25 mouse cellular contexts compared by ENCODE assay signal in genomic region chr2:92763881-92764635, GRCm38 (mm10).
DNase-seq lines count a peak whose midpoint lies in the region; ATAC-seq lines count a peak whose summit lies in the region.
"Had no signal": no experiment of that assay in that cellular context is flagged by ENCODE, and none has a peak within 500 bp of the region (broad histone marks: within the 10 kb centered on the region; RNA-seq: fewer than 3 reads in every experiment).

No protein-coding gene starts in this region.

- no peak overlapping the region for H3K4me2 ChIP-seq in hindbrain, embryonic 13.5 days
- H3K4me2 ChIP-seq: embryonic facial prominence, embryonic 12.5 days; embryonic facial prominence, embryonic 15.5 days; forebrain, embryonic 12.5 days; forebrain, embryonic 15.5 days; heart, embryonic 12.5 days; heart, embryonic 15.5 days; hindbrain, embryonic 12.5 days had no signal

- no peak overlapping the region for H3K4me3 ChIP-seq in hindbrain, embryonic 10.5 days
- no peak overlapping the region for H3K4me3 ChIP-seq in hindbrain, embryonic 13.5 days
- H3K4me3 ChIP-seq: embryonic facial prominence, embryonic 12.5 days; embryonic facial prominence, embryonic 15.5 days; erythroblast, embryonic 14.5 days; forebrain, embryonic 12.5 days; forebrain, embryonic 15.5 days; heart, embryonic 12.5 days; heart, embryonic 15.5 days; hindbrain, embryonic 12.5 days had no signal

- H3K9ac ChIP-seq in hindbrain, embryonic 13.5 days, result no peak overlapping the region
- H3K9ac ChIP-seq: embryonic facial prominence, embryonic 12.5 days; embryonic facial prominence, embryonic 15.5 days; forebrain, embryonic 12.5 days; forebrain, embryonic 15.5 days; heart, embryonic 12.5 days; heart, embryonic 15.5 days; hindbrain, embryonic 12.5 days had no signal

- no peaks in the 10 kb centered on the region for H3K36me3 ChIP-seq in hindbrain, embryonic 10.5 days
- H3K36me3 ChIP-seq in hindbrain, embryonic 13.5 days, result no peaks in the 10 kb centered on the region
- H3K36me3 ChIP-seq: embryonic facial prominence, embryonic 12.5 days; embryonic facial prominence, embryonic 15.5 days; forebrain, embryonic 12.5 days; forebrain, embryonic 15.5 days; heart, embryonic 12.5 days; heart, embryonic 15.5 days; hindbrain, embryonic 12.5 days had no signal

- H3K9me3 ChIP-seq in hindbrain, embryonic 10.5 days, result no peaks in the 10 kb centered on the region
- H3K9me3 ChIP-seq in hindbrain, embryonic 13.5 days, result no peaks in the 10 kb centered on the region
- H3K9me3 ChIP-seq: embryonic facial prominence, embryonic 12.5 days; embryonic facial prominence, embryonic 15.5 days; forebrain, embryonic 12.5 days; forebrain, embryonic 15.5 days; heart, embryonic 12.5 days; heart, embryonic 15.5 days; hindbrain, embryonic 12.5 days had no signal

- peaks cover 10% of the 10 kb centered on the region for H3K4me1 ChIP-seq in hindbrain, embryonic 10.5 days (replicated peaks)
- H3K4me1 ChIP-seq in hindbrain, embryonic 13.5 days (replicated peaks), result no peaks in the 10 kb centered on the region
- H3K4me1 ChIP-seq: embryonic facial prominence, embryonic 12.5 days; embryonic facial prominence, embryonic 15.5 days; forebrain, embryonic 12.5 days; heart, embryonic 12.5 days; heart, embryonic 15.5 days; hindbrain, embryonic 12.5 days had no signal

- DNase-seq in hindbrain, embryonic 10.5 days (ENCODE audit: low spot score), result peak; percentile 1
- peak; percentile 26 for DNase-seq in testis, postnatal 10 days (ENCODE audit: low spot score)
- no peak for DNase-seq in testis, postnatal 14 days (ENCODE audit: low spot score)
- no peak for DNase-seq in cerebellum, adult 18-20 months
- DNase-seq: adrenal gland, adult 2 months; adrenal gland, postnatal 14 days; cerebellum, adult 11-12 months; cerebellum, adult 9-10 months; cerebellum, postnatal 14 days; gastrocnemius, postnatal 25 days; heart, postnatal 10 days; heart, postnatal 4 days had no signal

- WGBS in hindbrain, embryonic 10.5 days, result 83% methylated on average over 1 of the region's 1 CpGs
- 93% methylated on average over 1 of the region's 1 CpGs for WGBS in hindbrain, embryonic 13.5 days

- ATAC-seq in hindbrain, embryonic 13.5 days (ENCODE audit: low FRiP score), result no peak
- 0 out of 2 replicates have a peak, but pooled peaks have one; percentile 30 for ATAC-seq in erythroblast, adult 5-6 weeks (replicated peaks; ENCODE audit: low FRiP score, poor library complexity, severe bottlenecking)
- ATAC-seq: CD4-positive, CD25-positive, alpha-beta regulatory T cell, adult 4 months; forebrain, embryonic 15.5 days; hindbrain, embryonic 16.5 days; intestine, postnatal 0 days had no signal

- no peaks in the 10 kb centered on the region for H3K27me3 ChIP-seq in hindbrain, embryonic 10.5 days (ENCODE audit: insufficient read depth, poor library complexity, severe bottlenecking)
- no peaks in the 10 kb centered on the region for H3K27me3 ChIP-seq in hindbrain, embryonic 13.5 days
- H3K27me3 ChIP-seq: embryonic facial prominence, embryonic 12.5 days; embryonic facial prominence, embryonic 15.5 days; forebrain, embryonic 12.5 days; forebrain, embryonic 15.5 days; hindbrain, embryonic 12.5 days had no signal

- no peak overlapping the region for H3K27ac ChIP-seq in hindbrain, embryonic 10.5 days
- H3K27ac ChIP-seq in hindbrain, embryonic 13.5 days, result no peak overlapping the region
- H3K27ac ChIP-seq: embryonic facial prominence, embryonic 12.5 days; embryonic facial prominence, embryonic 15.5 days; forebrain, embryonic 12.5 days; forebrain, embryonic 15.5 days; heart, embryonic 15.5 days; hindbrain, embryonic 12.5 days had no signal

Comparison
In these comparisons a context has a peak if more than half of its experiments do, and no peak if none do; other contexts are left out.
1. DNase-seq: peak in hindbrain, embryonic 10.5 days (single experiment) and testis, postnatal 10 days (single experiment); none in testis, postnatal 14 days (single experiment) and cerebellum, adult 18-20 months (0 of 2).